Mouse (Mus musculus) frontal cortex, postnatal 36 days (tissue): ENCODE measurements around the gene Klhl24.
A peak's percentile ranks its signal among the peaks of the same experiment; 100 is the strongest.
"Not testable (repeated sequence)": the region's sequence is repeated elsewhere in the genome, so short reads cannot be mapped to it uniquely, and the experiment has no call there.

Source experiments
- DNase-seq, 2 experiments: peaks; one replicate each; pipeline ENCODE4 v3.0.0; 2022; ENCODE audit warnings: low spot score in 2 of 2

Klhl24 gene

GRCm38 (mm10) chr16:20097069-20097710, at the start of gene Klhl24:
Gene Klhl24, plus strand, starts transcription at chr16:20097542.
- DNase-seq = peak; percentile 91 to 95

GRCm38 (mm10) chr16:20052655-20053054, 44.7 kb upstream of the Klhl24 start:
- DNase-seq = no peak

GRCm38 (mm10) chr16:20072770-20073169, 24.6 kb upstream of the Klhl24 start:
- no peak for DNase-seq

DNA sequence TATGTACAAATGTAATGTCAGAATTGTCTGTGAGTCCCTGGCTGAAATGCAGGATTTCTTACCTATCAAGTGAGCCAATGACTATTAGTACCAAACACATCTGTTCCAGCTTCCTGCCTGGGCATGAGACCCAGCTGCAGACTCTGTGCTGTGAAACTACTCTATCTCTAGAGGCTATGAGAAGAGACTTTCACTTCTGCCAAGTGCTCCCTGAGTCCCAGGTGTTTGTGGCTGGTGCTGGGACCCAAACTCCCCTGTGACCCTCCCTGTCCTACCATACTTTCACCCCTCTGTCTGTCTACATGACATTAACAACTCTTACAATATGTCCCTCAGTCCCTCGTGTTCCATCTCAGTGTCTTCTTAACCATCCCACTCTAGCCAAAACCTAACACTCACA, 20.7 kb upstream of the Klhl24 start:
- no peak for DNase-seq

DNA sequence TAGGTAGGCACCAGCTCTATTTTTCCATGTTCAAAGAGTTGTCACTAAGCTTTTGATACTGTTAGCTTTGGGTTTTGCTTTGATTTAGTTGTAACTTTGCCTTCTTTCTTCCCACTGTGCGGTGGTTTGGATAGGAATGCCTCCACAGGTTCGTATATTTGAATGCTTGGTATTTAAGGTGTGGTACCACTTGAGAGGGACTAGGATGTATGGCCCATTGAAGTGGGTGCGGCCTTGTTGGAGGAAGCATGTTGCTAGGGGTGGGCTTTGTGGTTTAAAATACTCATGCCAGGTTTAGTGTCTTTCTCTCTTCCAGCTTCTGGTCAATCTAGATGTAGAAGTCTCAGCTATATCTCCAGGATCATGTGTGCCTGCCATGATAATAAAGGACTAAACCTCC, 17.1 kb upstream of the Klhl24 start:
- DNase-seq = no peak

DNA sequence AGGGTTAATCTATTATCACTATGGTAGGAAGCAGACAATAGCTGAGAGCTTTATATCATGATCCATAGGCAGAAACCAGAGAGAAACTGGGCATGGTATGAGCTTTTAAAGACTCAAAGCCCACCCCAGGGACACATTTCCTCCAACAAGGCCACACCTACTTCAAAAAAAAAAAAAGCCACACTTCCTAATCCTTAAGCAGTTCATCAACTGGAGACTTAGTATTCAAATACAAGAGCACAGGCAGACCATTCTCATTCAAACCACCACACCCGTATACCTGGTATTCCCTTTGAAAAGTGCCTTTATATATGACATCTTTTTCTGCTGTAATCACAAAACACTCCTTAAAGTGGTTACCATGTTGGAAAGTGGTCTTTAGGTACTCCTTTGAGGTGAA, 12.7 kb upstream of the Klhl24 start:
- DNase-seq = no peak

DNA sequence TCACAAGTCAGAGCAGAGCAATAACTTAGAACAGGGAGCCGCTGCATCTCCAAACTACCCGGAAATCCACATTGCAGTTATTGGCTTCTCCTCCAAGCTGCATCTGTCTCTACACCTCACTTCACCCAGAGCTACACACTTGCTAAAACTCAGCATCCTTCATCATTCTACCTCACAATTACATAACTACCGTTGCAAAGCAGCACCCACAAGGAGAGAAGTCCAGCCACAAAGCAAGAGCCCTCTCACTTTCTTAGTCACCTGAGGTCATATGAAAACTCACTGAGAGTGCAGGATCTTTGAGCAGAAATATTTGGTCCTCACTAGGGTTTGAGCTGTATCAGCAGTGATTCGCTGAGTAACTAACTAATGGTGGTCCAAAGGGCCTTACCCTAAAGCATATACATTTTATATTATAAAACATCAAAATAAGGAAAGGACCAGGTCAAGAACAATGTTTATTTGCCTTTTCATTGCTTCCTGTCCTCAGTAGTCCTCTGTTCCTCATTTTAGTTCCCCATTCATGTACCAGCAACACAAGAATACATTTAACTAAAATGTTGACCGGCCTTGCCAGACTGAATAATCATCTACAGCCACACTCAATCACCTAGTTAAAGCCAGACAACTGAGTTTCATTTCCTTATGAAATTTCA, 12.0 kb upstream of the Klhl24 start:
- no peak for DNase-seq

DNA sequence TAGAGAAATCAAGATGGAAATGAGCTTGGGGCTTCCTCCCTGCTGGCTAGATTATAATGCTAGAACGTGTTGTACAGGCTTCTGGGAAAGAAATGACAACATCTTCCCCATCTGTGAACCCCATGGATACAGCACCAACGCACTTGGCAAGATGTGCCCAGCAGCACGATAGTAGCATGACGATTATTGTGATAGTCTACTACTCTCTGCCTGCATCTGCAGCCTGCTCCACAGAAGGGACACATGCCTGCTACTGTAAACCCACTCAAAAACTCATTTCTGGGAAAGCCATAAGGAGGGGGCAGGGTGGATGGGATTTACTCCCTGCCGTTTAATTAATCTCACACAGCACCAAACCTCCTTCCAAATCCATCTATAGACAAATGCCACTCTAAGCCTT, 10.4 kb upstream of the Klhl24 start:
- peak in 1 of 2 experiments; percentile 38 for DNase-seq

DNA sequence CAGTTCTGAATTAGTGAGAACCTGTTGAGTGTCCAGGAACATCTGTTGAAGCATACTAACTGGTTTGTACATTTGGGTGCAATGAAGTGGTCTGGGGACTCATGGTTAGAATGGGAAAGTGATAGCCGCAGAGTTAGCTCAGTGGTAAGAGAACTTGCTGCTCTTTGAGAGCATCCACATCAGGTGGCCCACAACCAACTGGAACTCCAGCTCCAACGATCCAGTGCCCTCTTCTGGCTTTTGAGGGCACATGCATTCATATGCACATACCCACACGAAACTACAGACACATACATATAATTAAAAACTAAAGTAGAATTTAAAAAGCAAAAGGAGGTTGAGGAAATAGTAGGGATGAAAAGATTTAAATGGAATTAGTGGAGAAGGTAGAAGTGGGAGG, 7.7 kb upstream of the Klhl24 start:
- DNase-seq = no peak

GRCm38 (mm10) chr16:20090921-20091575, 6.3 kb upstream of the Klhl24 start:
- no peak for DNase-seq

GRCm38 (mm10) chr16:20095966-20096365, 1.4 kb upstream of the Klhl24 start:
- DNase-seq = no peak

DNA sequence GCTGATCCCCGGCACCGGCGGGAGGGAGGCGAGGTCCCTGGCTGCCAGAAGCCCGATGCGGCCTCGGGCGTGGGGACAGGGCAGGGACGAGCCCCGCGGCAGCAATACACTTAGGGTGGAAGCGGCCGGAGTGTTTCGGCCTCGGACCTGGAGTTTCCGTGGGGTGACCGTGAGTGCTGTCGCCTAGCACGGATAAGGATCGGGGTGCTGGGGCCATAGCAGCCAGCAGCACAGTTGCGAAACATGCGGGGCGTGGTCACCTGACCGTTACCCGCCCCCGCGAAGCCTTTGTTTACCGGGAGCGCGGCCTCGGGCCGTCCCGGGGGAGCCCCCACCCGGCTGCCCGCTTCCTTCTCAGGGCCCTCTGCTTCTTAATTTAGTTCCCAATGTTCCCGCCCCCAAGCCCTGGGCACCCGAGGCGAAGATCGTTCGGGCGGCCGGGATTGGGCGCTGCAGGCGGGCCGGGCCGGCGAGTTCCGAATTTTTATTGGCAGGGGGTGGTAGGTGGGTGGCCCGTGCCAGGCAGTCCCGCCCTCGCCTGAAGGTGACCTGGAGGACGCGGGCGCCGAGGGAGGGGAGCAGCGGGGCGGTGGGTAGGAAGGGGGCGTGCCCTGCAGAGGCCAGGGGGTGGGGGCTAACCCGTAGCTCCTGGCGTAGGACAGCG, 501 bp downstream of the Klhl24 start:
- peak; percentile 90 for DNase-seq

DNA sequence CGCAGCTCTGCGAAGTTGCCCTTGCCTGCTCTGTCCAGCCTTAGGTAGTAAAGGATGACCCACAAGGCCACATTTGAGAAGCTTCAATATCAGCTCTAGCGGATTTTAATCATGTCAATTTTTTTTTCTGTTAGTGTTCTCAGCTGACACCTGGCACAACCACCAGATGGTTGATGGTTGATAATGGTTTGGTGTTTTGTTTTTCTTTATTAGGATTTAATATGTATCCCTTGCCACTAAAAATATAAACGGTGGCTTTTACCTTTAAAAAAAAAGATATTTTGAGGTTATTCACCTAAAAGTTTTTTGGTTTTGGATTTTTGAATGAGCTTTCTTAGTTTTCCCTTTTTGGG, 1.0 kb downstream of the Klhl24 start:
- DNase-seq = no peak

- DNase-seq = no peak
These were observed 1.7 kb downstream of the Klhl24 start for GRCm38 (mm10) chr16:20098866-20099629.

DNA sequence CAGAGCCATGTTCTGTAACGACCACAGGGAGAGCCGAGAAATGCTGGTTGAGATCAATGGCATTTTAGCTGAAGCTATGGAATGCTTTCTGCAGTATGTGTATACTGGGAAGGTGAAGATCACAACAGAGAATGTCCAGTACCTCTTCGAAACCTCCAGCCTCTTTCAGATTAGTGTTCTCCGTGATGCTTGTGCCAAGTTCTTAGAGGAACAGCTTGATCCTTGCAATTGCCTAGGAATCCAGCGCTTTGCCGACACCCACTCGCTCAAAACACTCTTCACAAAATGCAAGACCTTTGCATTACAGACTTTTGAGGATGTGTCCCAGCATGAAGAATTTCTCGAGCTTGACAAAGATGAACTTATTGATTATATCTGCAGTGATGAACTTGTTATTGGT, 9.7 kb downstream of the Klhl24 start:
- peak in 1 of 2 experiments; percentile 27 for DNase-seq

DNA sequence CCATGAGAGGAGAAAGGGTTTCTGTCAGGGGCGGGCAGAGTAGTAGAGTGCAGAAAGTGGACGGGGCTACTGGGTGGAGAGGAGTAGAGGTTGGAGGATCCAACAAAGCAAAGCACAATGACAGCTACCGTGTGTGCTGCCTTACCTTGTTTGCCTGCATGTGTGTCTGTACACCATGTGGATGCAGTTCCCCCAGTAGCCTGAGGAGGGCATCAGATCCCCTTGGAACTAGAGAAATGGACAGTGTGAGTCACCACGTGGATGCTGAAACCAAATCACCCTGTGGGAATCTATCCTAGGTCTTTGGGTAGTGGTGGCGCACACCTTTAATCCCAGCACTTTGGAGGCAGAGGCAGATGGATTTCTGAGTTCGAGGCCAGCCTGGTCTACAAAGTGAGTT, 11.6 kb downstream of the Klhl24 start:
- DNase-seq = no peak

GRCm38 (mm10) chr16:20112649-20113048, 15.3 kb downstream of the Klhl24 start:
- DNase-seq = no peak

- no peak for DNase-seq
These were observed 18.7 kb downstream of the Klhl24 start for GRCm38 (mm10) chr16:20116069-20116468.

DNA sequence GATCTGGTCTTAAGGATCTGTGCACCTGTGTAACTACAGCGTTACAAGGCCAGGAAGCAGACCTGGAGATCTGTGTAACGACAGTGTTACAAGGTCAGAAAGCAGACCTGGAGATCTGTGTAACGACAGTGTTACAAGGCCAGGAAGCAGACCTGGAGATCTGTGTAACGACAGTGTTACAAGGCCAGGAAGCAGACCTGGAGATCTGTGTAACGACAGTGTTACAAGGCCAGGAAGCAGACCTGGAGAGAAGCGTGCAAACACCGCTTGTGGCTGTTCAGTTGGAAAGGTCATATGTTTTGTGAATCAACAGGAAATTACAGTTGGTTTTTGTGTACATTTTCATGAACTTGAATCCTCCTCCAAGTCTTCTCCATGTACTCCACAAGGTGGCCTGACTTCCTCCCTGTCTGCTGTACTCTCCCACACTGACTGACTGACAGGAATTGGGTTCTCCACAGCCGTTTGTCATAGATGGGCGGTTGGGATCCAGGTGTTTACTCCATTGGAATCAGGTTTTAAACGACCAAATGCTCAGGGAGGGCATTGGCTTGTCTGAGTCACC, 29.1 kb downstream of the Klhl24 start:
- not testable (repeated sequence) for DNase-seq

GRCm38 (mm10) chr16:20130397-20130796, 33.1 kb downstream of the Klhl24 start:
- no peak for DNase-seq

GRCm38 (mm10) chr16:20140772-20141531, 43.6 kb downstream of the Klhl24 start, which contains the start of gene Yeats2:
Gene Yeats2, plus strand, starts transcription at chr16:20141063.
- DNase-seq = peak; percentile 85 to 86
